8 mouse cellular contexts compared by ENCODE assay signal in genomic region chr3:97227259-97228005, GRCm38 (mm10).
DNase-seq lines count a peak whose midpoint lies in the region; ATAC-seq and TF ChIP-seq lines count a peak whose summit lies in the region.

No protein-coding gene starts in this region.

- in situ Hi-C loops in Patski (cut with MboI; ENCODE audit: low pct_unique_long_range_greater_than_20kb), result no loop called here

- H3K27me3 ChIP-seq in Patski, result no peaks in the 10 kb centered on the region
- no peaks in the 10 kb centered on the region for H3K27me3 ChIP-seq in hindbrain, embryonic 15.5 days

- CTCF ChIA-PET in Patski (lab: Charles Lee), result interaction anchor here (1.0 to 1.1 kb wide), 2 partner anchors 10 to 25 kb away, joined by 3 to 4 read pairs; no protein-coding TSS in a partner anchor

- peak overlapping the region; percentile 90 for H3K9ac ChIP-seq in hindbrain, embryonic 15.5 days

- H3K4me2 ChIP-seq in hindbrain, embryonic 15.5 days, result peak overlapping the region; percentile 75

- no peaks in the 10 kb centered on the region for H3K9me3 ChIP-seq in hindbrain, embryonic 15.5 days

- H3K27ac ChIP-seq in hindbrain, embryonic 15.5 days (replicated peaks), result peak overlapping the region; percentile 91

- H3K36me3 ChIP-seq in hindbrain, embryonic 15.5 days, result no peaks in the 10 kb centered on the region

- peak; percentile 27 for TF ChIP-seq CTCF in Patski (IDR thresholded peaks at IDR 0.05)

- H3K4me3 ChIP-seq in hindbrain, embryonic 15.5 days, result peak overlapping the region; percentile 82

- POLR2A ChIA-PET in Patski (lab: Charles Lee), result interaction anchor here (0.7 to 1.7 kb wide), 3 partner anchors 10 to 71 kb away, joined by 3 to 7 read pairs (median 3); partner anchors contain the start of gene Bcl9

- peaks cover 33% of the 10 kb centered on the region for H3K4me1 ChIP-seq in hindbrain, embryonic 15.5 days (replicated peaks)

- peak; percentile 91 for ATAC-seq in Patski
- ATAC-seq in hindbrain, embryonic 15.5 days (ENCODE audit: low FRiP score, low read depth), result peak; percentile 91

- DNase-seq in Patski (ENCODE audit: low read depth, low spot score), result peak; percentile 78
- DNase-seq in cerebellum, postnatal 14 days, result peak; percentile 95 to 96
- DNase-seq in frontal cortex, postnatal 25 days (ENCODE audit: low spot score in 2 of 2), result peak; percentile 81 to 88
- peak; percentile 89 for DNase-seq in left cerebral cortex, adult 11 months (ENCODE audit: low spot score)
- peak; percentile 95 to 96 for DNase-seq in lung, postnatal 4 days
- DNase-seq in retina, postnatal 7 days (ENCODE audit: low read depth, low spot score), result peak; percentile 87
- DNase-seq in urinary bladder, adult 2 months (ENCODE audit: low spot score), result peak; percentile 84

- 2% methylated on average over 35 of the region's 79 CpGs for WGBS in hindbrain, embryonic 15.5 days

Comparison
In these comparisons a context has a peak if more than half of its experiments do, and no peak if none do; other contexts are left out.
1. Peak in every context shown above with its lines: DNase-seq, ATAC-seq, H3K4me3 ChIP-seq and H3K27ac ChIP-seq.